Mouse (Mus musculus): ENCODE data around the gene Cdc5l. TPM values are rescaled to one million over a fixed set of nuclear protein-coding genes. Genes with fewer than 3 reads are reported as not detected.

The Cdc5l gene
- polyA plus RNA-seq, 1 experiment from 2014 or later = 31.8 TPM

DNA sequence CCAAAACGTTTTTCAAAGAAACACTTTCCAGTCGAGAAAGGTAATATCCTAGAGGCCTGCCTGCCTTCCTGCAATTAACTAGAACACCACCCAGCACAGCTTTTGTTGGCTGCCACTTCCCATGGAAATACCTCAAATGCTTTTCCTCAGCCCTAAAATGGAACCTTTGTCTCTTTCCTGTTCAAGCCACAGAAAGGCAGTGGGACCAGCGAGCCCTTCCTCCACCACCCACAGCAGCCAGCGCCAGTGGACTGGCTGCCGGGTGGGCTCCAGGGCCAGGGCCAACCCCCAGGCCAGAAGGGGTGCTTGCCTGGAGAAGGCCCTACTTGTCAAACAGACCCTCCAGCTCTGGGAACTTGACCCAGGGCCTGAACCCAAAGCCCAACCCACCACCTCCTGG is 56.2 kb downstream of the Cdc5l start:
- H3K4me2 ChIP-seq (replicated peaks; ENCODE audit: low read depth) = no peak overlapping the region
- 46% methylated on average over 5 of the region's 5 CpGs for WGBS

DNA sequence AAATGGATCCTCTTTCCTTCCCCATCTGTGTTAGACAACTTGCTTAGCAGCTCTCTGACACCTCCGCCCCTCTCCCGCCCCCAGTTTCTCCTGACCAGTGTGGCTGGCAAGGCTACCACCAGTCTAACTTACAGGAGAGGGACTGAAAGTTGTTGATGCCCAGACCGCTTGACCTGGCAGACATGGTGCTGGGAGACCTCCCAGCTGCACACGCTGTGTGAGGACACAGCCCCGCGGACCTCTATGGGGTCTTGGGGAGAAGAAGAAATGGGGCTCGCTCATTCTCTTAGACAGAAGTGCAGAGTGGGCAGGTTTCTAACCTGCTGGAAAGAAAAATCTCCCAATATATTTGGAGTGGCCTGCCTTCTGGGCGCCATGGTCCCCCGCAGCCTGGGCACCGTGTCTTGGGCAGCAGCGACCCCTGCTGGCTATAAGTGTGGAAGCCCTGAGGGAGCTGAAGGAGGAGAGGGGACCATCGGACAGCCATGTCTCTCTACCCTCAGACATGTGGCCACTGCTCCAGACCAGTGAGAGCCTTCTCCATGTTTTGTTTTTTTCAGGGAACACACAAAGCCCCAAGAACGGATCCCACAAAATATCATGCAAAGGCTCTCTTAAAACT is 59.4 kb downstream of the Cdc5l start:
- H3K4me3 ChIP-seq (ENCODE audit: low read depth, low read length) = no peak overlapping the region
- H3K27ac ChIP-seq (replicated peaks) = no peak overlapping the region
- no peak for TF ChIP-seq EP300 (optimal IDR thresholded peaks at IDR 0.05)
- TF ChIP-seq CTCF (IDR thresholded peaks at IDR 0.05; ENCODE audit: low read depth) = peak; percentile 95
- no peaks in the 10 kb centered on the region for H3K36me3 ChIP-seq (ENCODE audit: control insufficient read depth, insufficient read depth, low read length)
- ATAC-seq (ENCODE audit: low FRiP score, low TSS enrichment) (peak; percentile 68; the same call in 1 of the 2 replicates), DNase-seq (ENCODE audit: low spot score) (peak; percentile 68)
- WGBS = 29% methylated on average over 13 of the region's 13 CpGs
- no peaks in the 10 kb centered on the region for H3K9me3 ChIP-seq (ENCODE audit: control insufficient read depth, low read length)
- no peak overlapping the region for H3K9ac ChIP-seq (ENCODE audit: low read length)
- no peaks in the 10 kb centered on the region for H3K27me3 ChIP-seq (ENCODE audit: control insufficient read depth, insufficient read depth, low read length)
- no peaks in the 10 kb centered on the region for H3K4me1 ChIP-seq (replicated peaks; ENCODE audit: control insufficient read depth, insufficient read depth)
- 0 out of 2 replicates have a peak overlapping the region, but pooled peaks have one; percentile 9 for H3K4me2 ChIP-seq (replicated peaks; ENCODE audit: low read depth)

More for the DNA sequence above, 56.2 kb downstream of the Cdc5l start:
- Histone ChIP-seq H3K9ac (ENCODE audit: low read length) (no peak overlapping the region), H3K27ac (replicated peaks) (no peak overlapping the region), H3K4me3 (ENCODE audit: low read depth, low read length) (no peak overlapping the region), H3K9me3 (ENCODE audit: control insufficient read depth, low read length) (no peaks in the 10 kb centered on the region), H3K36me3 (ENCODE audit: control insufficient read depth, insufficient read depth, low read length) (no peaks in the 10 kb centered on the region), H3K27me3 (ENCODE audit: control insufficient read depth, insufficient read depth, low read length) (no peaks in the 10 kb centered on the region), H3K4me1 (replicated peaks; ENCODE audit: control insufficient read depth, insufficient read depth) (no peaks in the 10 kb centered on the region)
- DNase-seq (ENCODE audit: low spot score) (no peak), ATAC-seq (ENCODE audit: low FRiP score, low TSS enrichment) (no peak)
- TF ChIP-seq EP300 (optimal IDR thresholded peaks at IDR 0.05) (no peak), CTCF (IDR thresholded peaks at IDR 0.05; ENCODE audit: low read depth) (no peak)

DNA sequence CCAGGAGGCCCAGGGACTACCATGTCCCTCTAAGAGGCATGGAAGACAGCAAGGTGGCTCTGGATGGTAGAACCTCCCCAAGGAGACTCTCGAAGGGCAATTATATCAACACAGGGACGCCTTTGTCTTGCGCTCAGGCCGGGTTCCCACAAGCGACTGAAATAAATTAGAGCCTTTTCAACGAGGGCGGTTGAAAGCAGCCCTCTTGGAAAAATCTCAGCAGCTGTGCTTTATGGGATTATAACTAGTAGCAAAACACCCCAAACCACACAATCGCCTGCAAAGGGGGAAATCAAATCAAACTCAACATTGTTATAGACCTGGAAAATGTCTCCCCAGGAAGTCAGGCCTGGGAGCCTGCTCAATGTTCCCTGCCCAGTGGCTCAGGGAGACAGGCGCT is 62.5 kb downstream of the Cdc5l start:
- TF ChIP-seq CTCF (IDR thresholded peaks at IDR 0.05; ENCODE audit: low read depth) (no peak), EP300 (optimal IDR thresholded peaks at IDR 0.05) (no peak)
- H3K4me1 ChIP-seq (replicated peaks; ENCODE audit: control insufficient read depth, insufficient read depth) = no peaks in the 10 kb centered on the region
- H3K27ac ChIP-seq (replicated peaks) = no peak overlapping the region
- no peak overlapping the region for H3K9ac ChIP-seq (ENCODE audit: low read length)
- no peaks in the 10 kb centered on the region for H3K36me3 ChIP-seq (ENCODE audit: control insufficient read depth, insufficient read depth, low read length)
- 54% methylated on average over 9 of the region's 9 CpGs for WGBS
- no peaks in the 10 kb centered on the region for H3K27me3 ChIP-seq (ENCODE audit: control insufficient read depth, insufficient read depth, low read length)
- no peaks in the 10 kb centered on the region for H3K9me3 ChIP-seq (ENCODE audit: control insufficient read depth, low read length)
- H3K4me2 ChIP-seq (replicated peaks; ENCODE audit: low read depth) = no peak overlapping the region
- DNase-seq (ENCODE audit: low spot score) (no peak), ATAC-seq (ENCODE audit: low FRiP score, low TSS enrichment) (no peak)
- H3K4me3 ChIP-seq (ENCODE audit: low read depth, low read length) = no peak overlapping the region

GRCm38 (mm10) chr17:45370535-45370934 is 63.0 kb downstream of the Cdc5l start:
- no peaks in the 10 kb centered on the region for H3K27me3 ChIP-seq (ENCODE audit: control insufficient read depth, insufficient read depth, low read length)
- no peak overlapping the region for H3K9ac ChIP-seq (ENCODE audit: low read length)
- H3K4me1 ChIP-seq (replicated peaks; ENCODE audit: control insufficient read depth, insufficient read depth) = no peaks in the 10 kb centered on the region
- H3K4me2 ChIP-seq (replicated peaks; ENCODE audit: low read depth) = no peak overlapping the region
- no peaks in the 10 kb centered on the region for H3K36me3 ChIP-seq (ENCODE audit: control insufficient read depth, insufficient read depth, low read length)
- no peaks in the 10 kb centered on the region for H3K9me3 ChIP-seq (ENCODE audit: control insufficient read depth, low read length)
- ATAC-seq (ENCODE audit: low FRiP score, low TSS enrichment) (no peak), DNase-seq (ENCODE audit: low spot score) (no peak)
- TF ChIP-seq EP300 (optimal IDR thresholded peaks at IDR 0.05) = no peak
- TF ChIP-seq CTCF (IDR thresholded peaks at IDR 0.05; ENCODE audit: low read depth) = no peak
- no peak overlapping the region for H3K27ac ChIP-seq (replicated peaks)
- no peak overlapping the region for H3K4me3 ChIP-seq (ENCODE audit: low read depth, low read length)
- WGBS = 42% methylated on average over 4 of the region's 5 CpGs

DNA sequence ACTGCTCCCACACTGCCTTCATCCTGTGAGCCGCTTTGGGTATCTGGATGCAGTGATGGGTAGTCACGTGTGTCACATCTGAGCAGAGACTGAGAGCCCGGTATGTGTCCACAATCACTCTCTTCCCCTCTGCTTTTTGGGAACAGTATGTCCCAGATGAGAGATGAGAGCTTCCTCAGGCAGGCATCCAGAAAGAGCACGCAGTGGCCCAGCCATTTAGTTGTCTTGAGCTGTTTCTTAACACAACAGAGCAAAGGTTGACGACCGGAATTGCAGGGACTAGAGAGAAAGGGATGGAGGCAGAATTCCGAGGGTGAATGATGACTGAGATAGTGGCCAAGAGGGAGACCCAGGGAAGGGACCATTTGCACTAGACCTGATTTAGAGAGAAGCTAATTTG is 68.7 kb downstream of the Cdc5l start:
- H3K4me2 ChIP-seq (replicated peaks; ENCODE audit: low read depth) = no peak overlapping the region
- WGBS = 68% methylated on average over 7 of the region's 7 CpGs
- DNase-seq (ENCODE audit: low spot score) (no peak), ATAC-seq (ENCODE audit: low FRiP score, low TSS enrichment) (no peak)
- H3K4me3 ChIP-seq (ENCODE audit: low read depth, low read length) = no peak overlapping the region
- no peaks in the 10 kb centered on the region for H3K36me3 ChIP-seq (ENCODE audit: control insufficient read depth, insufficient read depth, low read length)
- no peaks in the 10 kb centered on the region for H3K4me1 ChIP-seq (replicated peaks; ENCODE audit: control insufficient read depth, insufficient read depth)
- no peaks in the 10 kb centered on the region for H3K9me3 ChIP-seq (ENCODE audit: control insufficient read depth, low read length)
- H3K27me3 ChIP-seq (ENCODE audit: control insufficient read depth, insufficient read depth, low read length) = no peaks in the 10 kb centered on the region
- no peak overlapping the region for H3K9ac ChIP-seq (ENCODE audit: low read length)
- H3K27ac ChIP-seq (replicated peaks) = no peak overlapping the region
- TF ChIP-seq CTCF (IDR thresholded peaks at IDR 0.05; ENCODE audit: low read depth) = no peak

GRCm38 (mm10) chr17:45360950-45361349 is 72.6 kb downstream of the Cdc5l start:
- Histone ChIP-seq H3K4me2 (replicated peaks; ENCODE audit: low read depth) (no peak overlapping the region), H3K9me3 (ENCODE audit: control insufficient read depth, low read length) (no peaks in the 10 kb centered on the region), H3K27ac (replicated peaks) (no peak overlapping the region), H3K27me3 (ENCODE audit: control insufficient read depth, insufficient read depth, low read length) (no peaks in the 10 kb centered on the region), H3K4me3 (ENCODE audit: low read depth, low read length) (no peak overlapping the region), H3K4me1 (replicated peaks; ENCODE audit: control insufficient read depth, insufficient read depth) (0 out of 2 replicates have a peak, but pooled peaks cover 2% of the 10 kb centered on the region), H3K36me3 (ENCODE audit: control insufficient read depth, insufficient read depth, low read length) (no peaks in the 10 kb centered on the region), H3K9ac (ENCODE audit: low read length) (no peak overlapping the region)
- no peak for TF ChIP-seq CTCF (IDR thresholded peaks at IDR 0.05; ENCODE audit: low read depth)
- no peak for TF ChIP-seq EP300 (optimal IDR thresholded peaks at IDR 0.05)
- ATAC-seq (ENCODE audit: low FRiP score, low TSS enrichment) (no peak), DNase-seq (ENCODE audit: low spot score) (no peak)
- 86% methylated on average over 3 of the region's 3 CpGs for WGBS
